Mouse (Mus musculus): ENCODE results near the gene Tas2r131. TPM values are rescaled to one million over a fixed set of nuclear protein-coding genes. Genes with fewer than 3 reads are reported as not detected.

Tas2r131 gene
- not detected in 2 replicates for polyA plus RNA-seq (2015; fragmentation: Nextera tagmentation; extraction: Ambion mirVana)

GRCm38 (mm10) chr6:132957819-132958218 is at the start of gene Tas2r131:
Gene Tas2r131, minus strand, starts transcription at chr6:132957919.

GRCm38 (mm10) chr6:132980865-132981264 is 23.1 kb upstream of the Tas2r131 start, which contains the start of gene Tas2r109:
Gene Tas2r109, minus strand, starts transcription at chr6:132980965.

GRCm38 (mm10) chr6:132950802-132951201 is 6.9 kb downstream of the Tas2r131 start, which contains the start of gene Tas2r129:
Gene Tas2r129, plus strand, starts transcription at chr6:132951102.

GRCm38 (mm10) chr6:132909351-132909750 is 48.4 kb downstream of the Tas2r131 start, which contains the start of gene Tas2r125:
Gene Tas2r125, plus strand, starts transcription at chr6:132909651.

Other genes starting within 250 kb of the Tas2r131 start
- gene Tas2r122, start 246.0 kb downstream of the Tas2r131 start, polyA plus RNA-seq (2015; fragmentation: Nextera tagmentation; extraction: Ambion mirVana): not detected in 2 replicates
- gene Tas2r115, start 219.9 kb downstream of the Tas2r131 start, polyA plus RNA-seq (2015; fragmentation: Nextera tagmentation; extraction: Ambion mirVana): not detected in 2 replicates
- gene Tas2r124, start 203.2 kb downstream of the Tas2r131 start, polyA plus RNA-seq (2015; fragmentation: Nextera tagmentation; extraction: Ambion mirVana): not detected in 2 replicates
- gene Tas2r102, start 195.8 kb downstream of the Tas2r131 start, polyA plus RNA-seq (2015; fragmentation: Nextera tagmentation; extraction: Ambion mirVana): not detected in 2 replicates
- not detected in 2 replicates for gene Tas2r136, start 179.8 kb downstream of the Tas2r131 start, polyA plus RNA-seq (2015; fragmentation: Nextera tagmentation; extraction: Ambion mirVana)
- gene Tas2r117, start 155.1 kb downstream of the Tas2r131 start, polyA plus RNA-seq (2015; fragmentation: Nextera tagmentation; extraction: Ambion mirVana): not detected in 2 replicates
- gene Tas2r123, start 110.8 kb downstream of the Tas2r131 start, polyA plus RNA-seq (2015; fragmentation: Nextera tagmentation; extraction: Ambion mirVana): not detected in 2 replicates
- gene Tas2r116, start 102.5 kb downstream of the Tas2r131 start, polyA plus RNA-seq (2015; fragmentation: Nextera tagmentation; extraction: Ambion mirVana): not detected in 2 replicates
- not detected in 2 replicates for gene Tas2r110, start 89.9 kb downstream of the Tas2r131 start, polyA plus RNA-seq (2015; fragmentation: Nextera tagmentation; extraction: Ambion mirVana)
- gene Tas2r113, start 64.9 kb downstream of the Tas2r131 start, polyA plus RNA-seq (2015; fragmentation: Nextera tagmentation; extraction: Ambion mirVana): not detected in 2 replicates
- not detected in 2 replicates for gene Tas2r125, start 48.3 kb downstream of the Tas2r131 start, polyA plus RNA-seq (2015; fragmentation: Nextera tagmentation; extraction: Ambion mirVana)
- gene Tas2r129, start 6.8 kb downstream of the Tas2r131 start, polyA plus RNA-seq (2015; fragmentation: Nextera tagmentation; extraction: Ambion mirVana): not detected in 2 replicates
- not detected in 2 replicates for gene Tas2r109, start 23.0 kb upstream of the Tas2r131 start, polyA plus RNA-seq (2015; fragmentation: Nextera tagmentation; extraction: Ambion mirVana)
- gene Tas2r103, start 79.2 kb upstream of the Tas2r131 start, polyA plus RNA-seq (2015; fragmentation: Nextera tagmentation; extraction: Ambion mirVana): not detected in 2 replicates
- not detected in 2 replicates for gene Tas2r140, start 97.9 kb upstream of the Tas2r131 start, polyA plus RNA-seq (2015; fragmentation: Nextera tagmentation; extraction: Ambion mirVana)
- gene Smim10l1, start 147.0 kb upstream of the Tas2r131 start, polyA plus RNA-seq (2015; fragmentation: Nextera tagmentation; extraction: Ambion mirVana): 32.3 and 38.9 TPM in 2 replicates

Data from spleen, postnatal 0 days (tissue).